Mouse (Mus musculus) forebrain, embryonic 14.5 days (tissue): ENCODE measurements around the gene Gng3. TPM values are rescaled to one million over a fixed set of nuclear protein-coding genes. Genes with fewer than 3 reads are reported as not detected.

ENCODE experiments used
- ATAC-seq: fragments of 200-750 bp; cut with Nextera tagmentation; 2 replicates; pipeline ENCODE4 v1.8.0; 2017; ENCODE audit warnings: mild to moderate bottlenecking, moderate library complexity
- DNase-seq: peaks from one replicate; pipeline ENCODE4 v3.0.0-alpha.2; 2015; ENCODE audit warnings: low spot score
- H3K27ac ChIP-seq: fragments of 300-500 bp; sonication (generic); 2 replicates; pipeline ENCODE4 v1.5.1; 2014; ENCODE audit warnings: low read depth, mild to moderate bottlenecking, control low read depth, low read length, moderate library complexity
- H3K27me3 ChIP-seq: fragments of 300-500 bp; sonication (generic); replicated peaks from 2 replicates; pipeline ENCODE4 v1.6.1; 2014; ENCODE audit warnings: low read length, control low read depth, mixed read lengths; ENCODE audit not compliant: control insufficient read depth, insufficient read depth
- H3K36me3 ChIP-seq: fragments of 300-500 bp; sonication (generic); 2 replicates; pipeline ENCODE4 v1.6.1; 2014; ENCODE audit warnings: low read length, control low read depth; ENCODE audit not compliant: control insufficient read depth, insufficient read depth
- H3K4me1 ChIP-seq: fragments of 300-500 bp; sonication (generic); 2 replicates; pipeline ENCODE4 v1.6.1; 2014; ENCODE audit warnings: antibody characterized with exemption, low read length, control low read depth; ENCODE audit not compliant: control insufficient read depth, insufficient read depth
- H3K4me2 ChIP-seq: fragments of 300-500 bp; sonication (generic); 2 replicates; pipeline ENCODE4 v1.6.1; 2014; ENCODE audit warnings: mild to moderate bottlenecking, control low read depth, low read length
- H3K4me3 ChIP-seq: fragments of 300-500 bp; sonication (generic); 2 replicates; pipeline ENCODE4 v1.5.1; 2014; ENCODE audit warnings: low read depth, low read length, control low read depth
- H3K9ac ChIP-seq: fragments of 300-500 bp; sonication (generic); 2 replicates; pipeline ENCODE4 v1.6.1; 2014; ENCODE audit warnings: mild to moderate bottlenecking, low read length, control low read depth, moderate library complexity
- H3K9me3 ChIP-seq: fragments of 300-500 bp; sonication (generic); replicated peaks from 2 replicates; pipeline ENCODE4 v1.6.1; 2016; ENCODE audit warnings: low read length, control low read depth, mixed read lengths; ENCODE audit not compliant: control insufficient read depth
- WGBS: fragments of 180-500 bp; shearing (Covaris S2); extraction: QIAGEN DNeasy Blood & Tissue Kit; methylation state at CpG from one replicate; pipeline ENCODE4 v1.1.7; 2014; 5-methylcytosine and 5-hydroxymethylcytosine counted together
- polyA plus RNA-seq: library from polyadenylated mRNA; unstranded; fragments of >200 nt; fragmentation: Nextera tagmentation; extraction: Ambion mirVana; gene quantifications from 2 replicates; pipeline ENCODE4 v1.2.1, GENCODE M21; 2014

The Gng3 gene
- polyA plus RNA-seq, 1 experiment from 2014 or later, result 346 TPM

GRCm38 (mm10) chr19:8803204-8803780 lies 35.7 kb downstream of the Gng3 start:
- Histone ChIP-seq H3K27ac (no peak overlapping the region), H3K4me3 (peak overlapping the region; percentile 52; the same call in 1 of the 2 replicates), H3K9ac (no peak overlapping the region), H3K4me1 (peaks cover 8% of the 10 kb centered on the region; the same call in 1 of the 2 replicates), H3K4me2 (peak overlapping the region; percentile 64), H3K9me3 (no peaks in the 10 kb centered on the region), H3K36me3 (peaks cover 28% of the 10 kb centered on the region), H3K27me3 (no peaks in the 10 kb centered on the region)
- 89% methylated on average over 9 of the region's 9 CpGs for WGBS
- no peak for ATAC-seq
- no peak for DNase-seq

DNA sequence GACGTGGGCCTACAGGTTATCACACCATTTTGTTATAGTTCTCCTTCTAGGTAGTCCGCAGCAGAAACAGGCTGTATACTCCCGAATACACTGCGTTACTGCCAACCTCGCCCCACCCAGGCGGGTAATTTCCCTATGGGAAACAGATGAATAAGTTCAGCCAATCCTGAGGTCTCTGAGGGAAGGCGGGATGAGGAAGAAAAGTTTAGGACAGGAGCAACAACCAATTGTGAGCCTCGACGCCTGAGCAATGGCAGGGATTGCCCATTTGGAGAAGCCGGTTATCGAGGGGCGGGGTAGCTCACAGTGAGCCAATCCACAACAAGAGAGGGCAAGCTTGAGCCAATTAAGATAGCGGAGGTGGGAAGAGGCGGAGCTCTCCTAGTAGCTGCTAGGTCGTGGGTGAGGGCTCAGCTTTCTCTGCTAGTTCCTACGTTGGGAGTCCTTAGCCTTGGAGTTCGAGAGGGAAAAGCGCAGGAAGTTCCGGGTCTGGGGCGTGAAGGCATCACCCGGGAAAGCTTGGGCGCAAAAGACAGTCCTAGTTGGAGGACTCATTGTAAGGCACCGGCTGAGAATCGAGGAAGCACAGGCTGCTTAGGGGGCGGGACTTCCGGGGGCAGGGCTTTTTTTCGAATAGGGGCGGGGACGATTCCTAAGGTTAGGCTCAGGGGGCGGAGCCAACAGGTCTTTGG lies 36.7 kb downstream of the Gng3 start, which contains the start of gene Zbtb3:
Gene Zbtb3, plus strand, starts transcription at position 426 of the 692 bp plus-strand sequence.
- WGBS, result under 1% methylated on average over 30 of the region's 30 CpGs
- Histone ChIP-seq H3K36me3 (peaks cover 18% of the 10 kb centered on the region), H3K9me3 (no peaks in the 10 kb centered on the region), H3K4me3 (peak within 1 kb of the TSS; percentile 52), H3K4me2 (peak within 1 kb of the TSS; percentile 64), H3K4me1 (peaks cover 13% of the 10 kb centered on the region), H3K27ac (peak within 1 kb of the TSS; percentile 90), H3K9ac (peak within 1 kb of the TSS; percentile 56), H3K27me3 (no peaks in the 10 kb centered on the region)
- peak; percentile 97 for ATAC-seq
- DNase-seq, result peak; percentile 99

DNA sequence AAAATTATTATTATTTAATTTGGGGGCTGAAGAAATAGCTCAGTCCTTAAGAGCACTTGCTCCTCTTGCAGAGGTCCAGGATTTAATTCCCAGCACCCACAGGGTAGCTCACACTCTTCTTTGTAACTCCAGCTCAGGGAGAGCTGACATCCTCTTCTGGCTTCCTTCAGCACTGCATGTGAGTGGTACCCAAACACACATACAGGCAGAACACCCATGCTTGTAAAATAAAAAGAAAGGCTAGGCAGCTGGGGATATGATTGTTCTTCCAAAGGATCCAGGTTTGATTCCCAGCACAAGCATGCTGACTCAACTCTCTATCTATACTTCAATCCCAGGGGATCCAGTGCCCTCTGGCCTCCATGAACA lies 40.1 kb downstream of the Gng3 start:
- Histone ChIP-seq H3K4me3 (no peak overlapping the region), H3K27ac (no peak overlapping the region), H3K9me3 (no peaks in the 10 kb centered on the region), H3K9ac (peak overlapping the region; percentile 17; the same call in 1 of the 2 replicates), H3K4me1 (peaks cover 13% of the 10 kb centered on the region), H3K36me3 (peaks cover 13% of the 10 kb centered on the region), H3K4me2 (peak overlapping the region; percentile 75), H3K27me3 (no peaks in the 10 kb centered on the region)
- DNase-seq, result no peak
- no peak for ATAC-seq

- Histone ChIP-seq H3K36me3 (peaks cover 18% of the 10 kb centered on the region), H3K4me1 (peaks cover 13% of the 10 kb centered on the region), H3K9me3 (no peaks in the 10 kb centered on the region), H3K27ac (0 out of 2 replicates have a peak within 1 kb of the TSS, but pooled peaks have one; percentile 14), H3K9ac (peak within 1 kb of the TSS; percentile 78), H3K4me3 (peak within 1 kb of the TSS; percentile 68), H3K4me2 (peak within 1 kb of the TSS; percentile 75), H3K27me3 (no peaks in the 10 kb centered on the region)
- ATAC-seq (peak; percentile 75), DNase-seq (peak; percentile 95)
- WGBS, result 2% methylated on average over 25 of the region's 25 CpGs
Measured at GRCm38 (mm10) chr19:8798264-8798946, 40.6 kb downstream of the Gng3 start, which contains the start of gene Polr2g. Polr2g (minus strand) TSS chr19:8798577.

DNA sequence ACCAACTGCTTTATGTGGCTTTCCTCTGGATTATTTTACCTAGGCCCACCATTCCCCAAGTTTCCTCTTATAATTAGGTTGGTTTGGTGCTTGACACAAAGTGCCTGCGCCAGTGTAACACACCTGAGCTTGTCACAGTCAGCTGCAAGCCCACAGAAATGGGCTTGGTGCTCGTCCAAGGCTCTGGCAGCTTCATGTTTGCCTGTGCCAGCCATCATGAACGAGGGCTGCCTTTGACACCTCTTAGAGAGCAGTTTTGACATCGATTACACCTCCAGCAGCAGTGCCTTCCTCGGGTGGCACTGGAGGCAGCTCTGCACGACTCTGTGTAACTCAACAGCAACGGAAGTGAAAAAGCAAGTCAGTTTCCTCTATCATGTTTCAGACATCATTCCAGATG lies 48.8 kb downstream of the Gng3 start:
- H3K27me3 ChIP-seq, result no peaks in the 10 kb centered on the region
- DNase-seq (no peak), ATAC-seq (no peak)
- no peak overlapping the region for H3K27ac ChIP-seq
- H3K4me2 ChIP-seq, result no peak overlapping the region
- peaks cover 27% of the 10 kb centered on the region for H3K36me3 ChIP-seq
- no peaks in the 10 kb centered on the region for H3K9me3 ChIP-seq
- no peak overlapping the region for H3K9ac ChIP-seq
- no peaks in the 10 kb centered on the region for H3K4me1 ChIP-seq
- 72% methylated on average over 7 of the region's 7 CpGs for WGBS
- H3K4me3 ChIP-seq, result no peak overlapping the region

DNA sequence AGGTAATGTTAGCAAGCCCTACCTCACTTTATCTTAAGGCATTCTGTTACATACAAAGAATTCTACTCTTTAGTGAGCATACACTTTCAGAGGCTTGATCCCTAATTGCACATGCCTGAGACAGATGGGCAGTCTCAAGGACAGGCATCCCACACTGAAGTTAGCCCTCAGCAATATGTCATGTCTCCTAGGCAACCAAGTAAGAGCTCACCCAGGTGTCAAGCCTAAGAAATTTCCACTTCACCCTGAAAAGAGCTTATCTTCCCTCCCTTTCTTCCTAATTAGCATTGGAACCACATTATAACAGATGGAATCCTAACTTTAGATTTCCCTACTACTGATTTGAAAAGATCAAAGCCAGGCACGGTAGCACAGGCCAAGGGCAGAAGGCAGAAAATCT lies 49.8 kb downstream of the Gng3 start:
- H3K4me3 ChIP-seq, result no peak overlapping the region
- peaks cover 19% of the 10 kb centered on the region for H3K36me3 ChIP-seq
- H3K27ac ChIP-seq, result peak overlapping the region; percentile 33; the same call in 1 of the 2 replicates
- no peaks in the 10 kb centered on the region for H3K9me3 ChIP-seq
- no peaks in the 10 kb centered on the region for H3K4me1 ChIP-seq
- WGBS, result 37% methylated on average over 1 of the region's 1 CpGs
- ATAC-seq (no peak), DNase-seq (no peak)
- no peak overlapping the region for H3K9ac ChIP-seq
- no peak overlapping the region for H3K4me2 ChIP-seq
- H3K27me3 ChIP-seq, result no peaks in the 10 kb centered on the region

DNA sequence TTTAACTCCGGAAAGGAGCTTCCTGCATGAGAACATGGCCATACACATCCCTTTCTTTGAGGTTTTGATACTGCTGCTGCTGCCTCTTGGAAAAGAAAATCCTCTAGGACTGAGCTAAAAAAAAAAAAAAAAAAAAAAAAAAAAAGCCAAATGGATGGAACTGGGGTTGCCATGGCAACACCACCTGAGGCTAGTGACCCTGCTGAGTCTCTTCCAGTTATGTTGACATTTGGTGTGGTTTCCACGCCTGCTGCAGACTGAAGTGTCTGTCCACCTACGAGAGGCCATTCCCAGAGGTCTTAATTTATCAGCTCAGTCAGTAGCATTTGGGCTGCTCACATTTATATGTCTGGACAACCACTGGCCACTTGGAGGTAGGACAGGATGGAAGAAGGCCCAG lies 50.5 kb downstream of the Gng3 start:
- WGBS, result 19% methylated on average over 3 of the region's 3 CpGs
- peak; percentile 25 for DNase-seq
- no peak overlapping the region for H3K9ac ChIP-seq
- H3K9me3 ChIP-seq, result no peaks in the 10 kb centered on the region
- peaks cover 15% of the 10 kb centered on the region for H3K36me3 ChIP-seq
- H3K4me3 ChIP-seq, result no peak overlapping the region
- H3K27ac ChIP-seq, result no peak overlapping the region
- no peak overlapping the region for H3K4me2 ChIP-seq
- no peaks in the 10 kb centered on the region for H3K4me1 ChIP-seq
- H3K27me3 ChIP-seq, result no peaks in the 10 kb centered on the region
- ATAC-seq, result no peak
